Mouse (Mus musculus) heart, embryonic 15.5 days (tissue): Measurements from ENCODE around the gene Tmem117. TPM values are rescaled to one million over a fixed set of nuclear protein-coding genes. Genes with fewer than 3 reads are reported as not detected.

Experiments used
- ATAC-seq: fragments of 200-750 bp; cut with Nextera tagmentation; replicated peaks from 2 replicates; pipeline ENCODE4 v1.8.0; 2017; ENCODE audit warnings: low read depth, moderate TSS enrichment; ENCODE audit not compliant: insufficient number of reproducible peaks, insufficient read depth, low FRiP score
- H3K27ac ChIP-seq: fragments of 300-500 bp; sonication (generic); 2 replicates; pipeline ENCODE4 v1.5.1; 2015; ENCODE audit warnings: mild to moderate bottlenecking, inconsistent platforms
- H3K27me3 ChIP-seq: fragments of 300-500 bp; sonication (generic); 2 replicates; pipeline ENCODE4 v1.6.1; 2015; ENCODE audit warnings: inconsistent platforms
- H3K36me3 ChIP-seq: fragments of 300-500 bp; sonication (generic); 2 replicates; pipeline ENCODE4 v1.6.1; 2015; ENCODE audit warnings: mild to moderate bottlenecking, inconsistent platforms
- H3K4me1 ChIP-seq: fragments of 300-500 bp; sonication (generic); replicated peaks from 2 replicates; pipeline ENCODE4 v1.6.1; 2015; ENCODE audit warnings: inconsistent platforms
- H3K4me2 ChIP-seq: fragments of 300-500 bp; sonication (generic); 2 replicates; pipeline ENCODE4 v1.6.1; 2015; ENCODE audit warnings: inconsistent platforms, mild to moderate bottlenecking, moderate library complexity
- H3K4me3 ChIP-seq: fragments of 300-500 bp; sonication (generic); 2 replicates; pipeline ENCODE4 v1.5.1; 2015; ENCODE audit warnings: mild to moderate bottlenecking, inconsistent platforms
- H3K9ac ChIP-seq: fragments of 300-500 bp; sonication (generic); 2 replicates; pipeline ENCODE4 v1.6.1; 2015; ENCODE audit warnings: mild to moderate bottlenecking, inconsistent platforms
- H3K9me3 ChIP-seq: fragments of 300-500 bp; sonication (generic); replicated peaks from 2 replicates; pipeline ENCODE4 v1.6.1; 2016; ENCODE audit warnings: inconsistent platforms
- WGBS: fragments of 180-500 bp; shearing (Covaris S2); methylation state at CpG from one replicate; pipeline ENCODE4 v1.1.7; 2015; ENCODE audit warnings: mixed read lengths; 5-methylcytosine and 5-hydroxymethylcytosine counted together
- polyA plus RNA-seq: library from polyadenylated mRNA; unstranded; fragments of >200 nt; fragmentation: Nextera tagmentation; extraction: Ambion mirVana; gene quantifications from 2 replicates; pipeline ENCODE4 v1.2.1, GENCODE M21; 2015

Gene Tmem117
- polyA plus RNA-seq, 1 experiment from 2014 or later: 2.0 TPM

DNA sequence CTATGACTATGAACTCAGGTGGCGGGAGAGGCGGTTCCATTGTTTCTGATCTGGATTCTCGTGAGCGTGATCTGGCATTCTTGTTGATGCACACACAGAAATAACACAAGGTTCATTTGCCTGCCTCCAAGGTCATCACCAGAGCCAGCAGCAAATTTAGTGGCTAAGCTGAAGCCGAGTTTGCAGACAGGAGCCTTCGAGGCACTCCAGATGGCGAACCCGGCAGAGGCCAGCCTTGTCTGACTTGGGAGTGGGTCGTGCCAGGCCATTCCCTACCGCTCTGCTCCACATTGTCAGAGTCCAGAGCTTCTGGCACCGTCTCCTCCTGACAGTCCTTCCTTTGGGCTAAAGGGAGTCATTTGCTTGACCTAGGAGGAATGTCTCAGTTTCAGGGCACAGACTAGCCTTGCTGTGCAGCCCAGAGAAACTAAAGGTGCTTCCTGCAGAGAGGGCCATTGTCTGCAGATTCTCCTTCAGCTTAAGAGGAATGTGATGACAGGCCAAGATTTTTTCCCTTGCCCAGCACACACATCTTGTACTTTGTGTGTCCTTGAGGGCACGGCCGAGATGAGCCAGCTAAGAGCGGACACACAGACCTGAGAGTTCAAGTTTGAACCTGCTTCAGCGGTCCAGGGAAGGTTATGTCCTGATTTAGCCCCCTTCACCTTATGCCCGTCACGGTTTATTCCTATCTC is 20.2 kb downstream of the Tmem117 start:
- H3K4me2 ChIP-seq: peak overlapping the region; percentile 49
- H3K4me3 ChIP-seq: no peak overlapping the region
- H3K27ac ChIP-seq: no peak overlapping the region
- no peak overlapping the region for H3K9ac ChIP-seq
- 35% methylated on average over 17 of the region's 17 CpGs for WGBS
- no peaks in the 10 kb centered on the region for H3K9me3 ChIP-seq
- H3K36me3 ChIP-seq: no peaks in the 10 kb centered on the region
- H3K4me1 ChIP-seq: peaks cover 13% of the 10 kb centered on the region
- H3K27me3 ChIP-seq: no peaks in the 10 kb centered on the region
- no peak for ATAC-seq

DNA sequence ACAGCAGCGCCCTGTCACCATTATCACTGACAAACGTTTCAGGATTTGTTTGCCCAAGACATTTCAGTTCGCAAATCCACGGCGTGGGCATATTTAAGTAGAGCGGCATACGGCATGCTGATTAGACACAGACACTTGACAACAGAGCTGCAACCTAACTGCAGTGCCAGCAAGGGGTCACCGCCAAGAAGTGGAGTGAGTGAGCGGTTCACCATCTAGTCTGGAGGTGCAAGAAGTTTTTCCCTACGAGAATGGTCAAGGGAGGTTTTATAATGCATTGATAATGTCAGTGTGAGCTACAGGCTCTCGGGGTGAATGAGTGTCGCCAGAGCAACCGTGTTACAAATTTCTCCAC is 20.7 kb downstream of the Tmem117 start:
- H3K4me2 ChIP-seq: peak overlapping the region; percentile 49
- H3K4me3 ChIP-seq: no peak overlapping the region
- no peak overlapping the region for H3K27ac ChIP-seq
- ATAC-seq: no peak
- peaks cover 13% of the 10 kb centered on the region for H3K4me1 ChIP-seq
- H3K9me3 ChIP-seq: no peaks in the 10 kb centered on the region
- no peak overlapping the region for H3K9ac ChIP-seq
- 33% methylated on average over 13 of the region's 13 CpGs for whole genome bisulfite sequencing
- H3K27me3 ChIP-seq: no peaks in the 10 kb centered on the region
- no peaks in the 10 kb centered on the region for H3K36me3 ChIP-seq

GRCm38 (mm10) chr15:94651350-94651749 is 22.3 kb downstream of the Tmem117 start:
- no peak for ATAC-seq
- 74% methylated on average over 9 of the region's 9 CpGs for WGBS
- no peak overlapping the region for H3K4me2 ChIP-seq

GRCm38 (mm10) chr15:94651969-94652842 is 23.2 kb downstream of the Tmem117 start:
- H3K9ac ChIP-seq: no peak overlapping the region
- no peak overlapping the region for H3K4me3 ChIP-seq
- no peaks in the 10 kb centered on the region for H3K36me3 ChIP-seq
- 73% methylated on average over 13 of the region's 13 CpGs for WGBS
- no peaks in the 10 kb centered on the region for H3K27me3 ChIP-seq
- H3K4me2 ChIP-seq: no peak overlapping the region
- no peaks in the 10 kb centered on the region for H3K9me3 ChIP-seq
- H3K27ac ChIP-seq: no peak overlapping the region
- no peak for ATAC-seq
- H3K4me1 ChIP-seq: peaks cover 17% of the 10 kb centered on the region

More at GRCm38 (mm10) chr15:94651350-94651749, 22.3 kb downstream of the Tmem117 start:
- H3K27me3 ChIP-seq: no peaks in the 10 kb centered on the region
- no peaks in the 10 kb centered on the region for H3K9me3 ChIP-seq
- H3K36me3 ChIP-seq: no peaks in the 10 kb centered on the region
- H3K9ac ChIP-seq: no peak overlapping the region
- H3K4me3 ChIP-seq: no peak overlapping the region
- peaks cover 17% of the 10 kb centered on the region for H3K4me1 ChIP-seq
- H3K27ac ChIP-seq: no peak overlapping the region

DNA sequence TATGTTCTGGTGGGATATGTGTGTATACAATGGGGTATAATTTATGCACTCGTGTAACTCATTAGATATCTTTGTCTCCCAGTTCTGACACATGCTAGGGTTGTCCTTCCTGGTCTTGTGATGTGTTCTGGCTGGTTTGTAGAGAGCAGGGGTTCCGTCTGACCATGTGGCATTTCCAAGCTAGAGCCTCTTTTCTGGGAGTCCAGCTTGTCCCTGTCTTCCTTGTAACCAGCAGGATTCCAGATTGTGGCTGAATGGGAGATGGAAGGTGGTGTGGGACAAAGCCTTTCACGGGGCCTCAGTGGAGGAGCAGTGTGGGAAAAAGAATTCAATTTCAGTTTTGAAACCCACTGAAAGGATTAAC is 23.8 kb downstream of the Tmem117 start:
- no peaks in the 10 kb centered on the region for H3K27me3 ChIP-seq
- H3K4me2 ChIP-seq: no peak overlapping the region
- no peaks in the 10 kb centered on the region for H3K9me3 ChIP-seq
- no peak for ATAC-seq
- H3K36me3 ChIP-seq: no peaks in the 10 kb centered on the region
- no peak overlapping the region for H3K9ac ChIP-seq
- WGBS: 66% methylated on average over 3 of the region's 3 CpGs
- H3K27ac ChIP-seq: no peak overlapping the region
- H3K4me3 ChIP-seq: no peak overlapping the region
- peaks cover 17% of the 10 kb centered on the region for H3K4me1 ChIP-seq

- Histone ChIP-seq H3K9ac (no peak overlapping the region), H3K36me3 (no peaks in the 10 kb centered on the region), H3K27ac (no peak overlapping the region), H3K4me3 (no peak overlapping the region), H3K4me2 (no peak overlapping the region), H3K4me1 (0 out of 2 replicates have a peak, but pooled peaks cover 3% of the 10 kb centered on the region), H3K9me3 (no peaks in the 10 kb centered on the region), H3K27me3 (no peaks in the 10 kb centered on the region)
- WGBS: 69% methylated on average over 13 of the region's 13 CpGs
- no peak for ATAC-seq
These were observed 26.8 kb downstream of the Tmem117 start for GRCm38 (mm10) chr15:94655811-94656323.

GRCm38 (mm10) chr15:94657882-94658281 is 28.9 kb downstream of the Tmem117 start:
- no peaks in the 10 kb centered on the region for H3K36me3 ChIP-seq
- H3K4me3 ChIP-seq: no peak overlapping the region
- no peak overlapping the region for H3K9ac ChIP-seq
- 0 out of 2 replicates have a peak, but pooled peaks cover 3% of the 10 kb centered on the region for H3K4me1 ChIP-seq
- H3K9me3 ChIP-seq: no peaks in the 10 kb centered on the region
- H3K4me2 ChIP-seq: no peak overlapping the region
- WGBS: 67% methylated on average over 6 of the region's 6 CpGs
- H3K27ac ChIP-seq: no peak overlapping the region
- no peak for ATAC-seq
- 0 out of 2 replicates have a peak, but pooled peaks cover 3% of the 10 kb centered on the region for H3K27me3 ChIP-seq

DNA sequence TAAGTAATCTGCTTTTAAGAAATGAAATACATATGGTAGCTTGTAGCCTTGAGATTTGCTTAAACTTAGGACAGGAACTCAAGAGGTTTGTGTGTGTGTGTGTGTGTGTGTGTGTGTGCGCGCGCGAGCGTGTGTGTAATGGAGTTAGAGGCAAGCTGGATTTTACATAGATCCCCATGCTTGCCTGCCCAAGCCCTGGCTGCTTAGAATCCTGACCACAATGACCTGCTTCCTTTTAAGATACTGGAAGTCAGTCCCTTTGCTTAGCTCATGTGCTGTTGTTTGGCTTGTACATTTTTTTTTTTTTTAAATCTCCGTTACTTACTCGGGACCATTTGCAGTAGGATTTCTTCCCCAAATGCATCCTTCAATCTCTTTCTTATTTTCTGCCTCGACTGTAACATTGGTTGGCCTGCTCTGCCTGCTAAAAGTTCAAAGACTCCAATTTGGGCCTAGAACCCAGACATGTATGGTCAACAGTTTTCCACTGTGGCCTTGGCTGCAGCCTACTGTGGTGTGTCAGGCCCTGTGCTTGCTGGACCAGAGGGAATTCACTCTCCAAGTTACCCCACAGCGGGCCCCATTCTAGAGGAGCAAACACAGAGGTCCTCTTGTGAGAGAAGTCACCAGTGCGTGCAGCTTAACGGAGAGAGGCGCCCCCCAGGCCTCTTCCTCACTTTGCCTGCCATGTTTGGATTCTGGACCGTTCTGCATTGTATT is 29.5 kb downstream of the Tmem117 start:
- ATAC-seq: no peak
- H3K9me3 ChIP-seq: no peaks in the 10 kb centered on the region
- H3K27ac ChIP-seq: no peak overlapping the region
- no peak overlapping the region for H3K9ac ChIP-seq
- 0 out of 2 replicates have a peak, but pooled peaks cover 3% of the 10 kb centered on the region for H3K27me3 ChIP-seq
- no peak overlapping the region for H3K4me3 ChIP-seq
- 72% methylated on average over 13 of the region's 13 CpGs for WGBS
- 0 out of 2 replicates have a peak, but pooled peaks cover 3% of the 10 kb centered on the region for H3K4me1 ChIP-seq
- H3K4me2 ChIP-seq: no peak overlapping the region
- no peaks in the 10 kb centered on the region for H3K36me3 ChIP-seq

DNA sequence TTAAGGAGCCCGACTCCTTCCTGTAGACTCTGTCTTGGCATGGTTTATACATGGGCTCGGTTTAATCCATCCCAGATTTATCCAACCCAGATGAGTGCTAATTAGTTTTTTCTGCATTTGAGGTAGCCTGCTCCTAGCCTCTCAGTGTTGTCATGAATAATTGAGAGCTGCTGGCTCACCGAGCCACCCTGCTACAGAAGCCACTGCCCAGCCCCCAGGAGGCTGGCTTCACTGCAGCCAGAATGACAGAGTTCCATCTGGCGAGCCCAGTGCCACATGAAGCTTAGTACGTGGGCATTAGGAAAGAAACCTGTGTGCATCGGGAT is 30.0 kb downstream of the Tmem117 start:
- Histone ChIP-seq H3K4me3 (no peak overlapping the region), H3K9ac (no peak overlapping the region), H3K27ac (no peak overlapping the region), H3K4me1 (0 out of 2 replicates have a peak, but pooled peaks cover 3% of the 10 kb centered on the region), H3K27me3 (0 out of 2 replicates have a peak, but pooled peaks cover 3% of the 10 kb centered on the region), H3K4me2 (no peak overlapping the region), H3K9me3 (no peaks in the 10 kb centered on the region), H3K36me3 (no peaks in the 10 kb centered on the region)
- no peak for ATAC-seq
- WGBS: 65% methylated on average over 6 of the region's 6 CpGs

GRCm38 (mm10) chr15:94660913-94661312 is 31.9 kb downstream of the Tmem117 start:
- Histone ChIP-seq H3K4me2 (no peak overlapping the region), H3K36me3 (no peaks in the 10 kb centered on the region), H3K4me1 (0 out of 2 replicates have a peak, but pooled peaks cover 2% of the 10 kb centered on the region), H3K27me3 (0 out of 2 replicates have a peak, but pooled peaks cover 3% of the 10 kb centered on the region), H3K9me3 (no peaks in the 10 kb centered on the region), H3K27ac (no peak overlapping the region), H3K9ac (no peak overlapping the region), H3K4me3 (no peak overlapping the region)
- WGBS: 66% methylated on average over 7 of the region's 7 CpGs
- no peak for ATAC-seq

DNA sequence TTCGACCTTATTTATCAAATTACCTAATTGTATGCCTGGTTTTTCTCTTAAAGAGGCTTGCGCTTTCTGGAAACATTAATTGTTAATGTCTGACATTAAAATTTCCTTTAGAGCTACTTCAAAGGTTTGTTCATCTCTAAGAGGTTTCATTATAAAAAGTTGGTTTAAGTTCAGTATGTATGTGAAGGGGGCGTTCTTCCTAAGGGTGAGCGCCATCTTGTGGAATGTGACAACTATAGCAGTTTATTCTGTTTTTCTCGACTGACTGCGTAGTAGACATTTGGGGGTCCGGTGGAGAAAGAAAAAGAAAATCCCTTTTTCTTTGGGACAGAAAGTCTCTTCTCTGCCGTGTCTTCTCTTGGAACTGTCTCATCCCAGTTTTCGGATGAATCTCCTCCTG is 32.4 kb downstream of the Tmem117 start:
- 17% methylated on average over 9 of the region's 9 CpGs for WGBS
- ATAC-seq: no peak
- H3K36me3 ChIP-seq: no peaks in the 10 kb centered on the region
- H3K9ac ChIP-seq: no peak overlapping the region
- H3K4me2 ChIP-seq: peak overlapping the region; percentile 46
- H3K4me3 ChIP-seq: no peak overlapping the region
- no peak overlapping the region for H3K27ac ChIP-seq
- H3K4me1 ChIP-seq: no peaks in the 10 kb centered on the region
- no peaks in the 10 kb centered on the region for H3K9me3 ChIP-seq
- H3K27me3 ChIP-seq: 0 out of 2 replicates have a peak, but pooled peaks cover 3% of the 10 kb centered on the region
